Mouse (Mus musculus) heart, embryonic 15.5 days (tissue): ENCODE data around the gene Slc35f2. TPM values are rescaled to one million over a fixed set of nuclear protein-coding genes. Genes with fewer than 3 reads are reported as not detected.

Experiments used
- polyA plus RNA-seq: library from polyadenylated mRNA; unstranded; fragments of >200 nt; fragmentation: Nextera tagmentation; extraction: Ambion mirVana; gene quantifications from 2 replicates; pipeline ENCODE4 v1.2.1, GENCODE M21; 2015

The Slc35f2 gene
- polyA plus RNA-seq, 1 experiment from 2014 or later = 0.39 TPM

Other genes starting within 250 kb of the Slc35f2 start
- 7.3 and 8.6 TPM in 2 replicates for gene Atm, start 234.8 kb upstream of the Slc35f2 start, polyA plus RNA-seq
- 10.7 and 12.1 TPM in 2 replicates for gene Npat, start 234.5 kb upstream of the Slc35f2 start, polyA plus RNA-seq
- gene Acat1, start 161.2 kb upstream of the Slc35f2 start, polyA plus RNA-seq = 189 and 222 TPM in 2 replicates
- gene Cul5, start 101.5 kb upstream of the Slc35f2 start, polyA plus RNA-seq = 25.3 and 28.0 TPM in 2 replicates
- gene Rab39, start 65.3 kb upstream of the Slc35f2 start, polyA plus RNA-seq = 0.15 and 0.18 TPM in 2 replicates
- 122 and 142 TPM in 2 replicates for gene Sln, start 78.6 kb downstream of the Slc35f2 start, polyA plus RNA-seq
- 0.11 and 0.28 TPM in 2 replicates for gene Elmod1, start 203.8 kb downstream of the Slc35f2 start, polyA plus RNA-seq